In the genomic region with DNA sequence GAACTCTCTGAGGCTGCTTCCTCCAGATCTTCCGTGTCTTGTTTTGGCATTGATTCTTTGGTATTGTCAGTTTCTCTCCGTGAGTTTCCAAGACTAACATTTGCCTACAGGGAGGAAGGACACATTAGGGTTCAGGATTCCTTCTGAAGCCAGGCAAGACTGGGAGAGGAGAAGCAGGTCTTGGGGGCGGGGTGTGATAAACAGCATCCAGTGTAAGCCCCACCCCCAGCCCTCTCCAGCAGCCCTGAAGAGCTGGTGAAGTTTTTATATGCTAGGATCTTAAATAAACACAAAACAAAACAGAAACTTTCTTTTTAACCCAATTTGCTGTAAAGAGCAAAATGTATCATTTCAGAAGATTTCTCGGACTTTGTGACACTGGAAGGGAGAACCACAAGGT, we compare ENCODE assay signal across 21 mouse cellular contexts. TPM values are rescaled to one million over a fixed set of nuclear protein-coding genes. Genes with fewer than 3 reads are reported as not detected.
DNase-seq lines count a peak whose midpoint lies in the region; ATAC-seq and TF ChIP-seq lines count a peak whose summit lies in the region.
"Had no signal": no experiment of that assay in that cellular context is flagged by ENCODE, and none has a peak within 500 bp of the region (broad histone marks: within the 10 kb centered on the region; RNA-seq: fewer than 3 reads in every experiment).

No protein-coding gene starts in this region.

- no peak for TF ChIP-seq CTCF in kidney, postnatal 0 days (IDR thresholded peaks at IDR 0.05; ENCODE audit: low read depth)
- no peak for TF ChIP-seq CTCF in liver, postnatal 0 days (IDR thresholded peaks at IDR 0.05; ENCODE audit: low read depth)

- no peak overlapping the region for H3K4me3 ChIP-seq in kidney, postnatal 0 days (replicated peaks; ENCODE audit: low read depth, low read length)
- H3K4me3 ChIP-seq in kidney, embryonic 16.5 days (ENCODE audit: low read length) = no peak overlapping the region
- H3K4me3 ChIP-seq in lung, embryonic 16.5 days (ENCODE audit: low read length) = no peak overlapping the region
- H3K4me3 ChIP-seq in liver, postnatal 0 days (ENCODE audit: low read depth, low read length) = no peak overlapping the region
- H3K4me3 ChIP-seq: embryonic facial prominence, embryonic 12.5 days; heart, adult 2 months; hindbrain, embryonic 13.5 days; kidney, embryonic 15.5 days; midbrain, embryonic 12.5 days; neural tube, embryonic 13.5 days; stomach, embryonic 15.5 days had no signal

- H3K4me1 ChIP-seq in kidney, postnatal 0 days (replicated peaks; ENCODE audit: insufficient read depth, low read length) = no peaks in the 10 kb centered on the region
- no peaks in the 10 kb centered on the region; the same call in 1 of the 2 replicates for H3K4me1 ChIP-seq in kidney, embryonic 16.5 days (ENCODE audit: insufficient read depth, low read length)
- peaks cover 11% of the 10 kb centered on the region for H3K4me1 ChIP-seq in lung, embryonic 16.5 days (replicated peaks; ENCODE audit: control insufficient read depth, insufficient read depth, low read length)
- H3K4me1 ChIP-seq in liver, postnatal 0 days (ENCODE audit: insufficient read depth) = no peaks in the 10 kb centered on the region; the same call in 1 of the 2 replicates
- H3K4me1 ChIP-seq: hindbrain, embryonic 13.5 days; midbrain, embryonic 12.5 days; neural tube, embryonic 13.5 days; stomach, embryonic 15.5 days had no signal

- WGBS in kidney, postnatal 0 days = 24% methylated on average over 4 of the region's 4 CpGs
- 37% methylated on average over 4 of the region's 4 CpGs for WGBS in kidney, embryonic 16.5 days
- 28% methylated on average over 4 of the region's 4 CpGs for WGBS in lung, embryonic 16.5 days
- 38% methylated on average over 4 of the region's 4 CpGs for WGBS in liver, postnatal 0 days (ENCODE audit: insufficient replicate concordance)

- no peaks in the 10 kb centered on the region for H3K9me3 ChIP-seq in kidney, postnatal 0 days (replicated peaks; ENCODE audit: low read length)
- no peaks in the 10 kb centered on the region for H3K9me3 ChIP-seq in kidney, embryonic 16.5 days (ENCODE audit: low read length)
- no peaks in the 10 kb centered on the region for H3K9me3 ChIP-seq in lung, embryonic 16.5 days (ENCODE audit: control insufficient read depth, low read length)
- H3K9me3 ChIP-seq in liver, postnatal 0 days (ENCODE audit: low read length) = no peaks in the 10 kb centered on the region
- H3K9me3 ChIP-seq: embryonic facial prominence, embryonic 12.5 days; hindbrain, embryonic 13.5 days; kidney, embryonic 15.5 days; midbrain, embryonic 12.5 days; neural tube, embryonic 13.5 days; stomach, embryonic 15.5 days had no signal

- no peak for ATAC-seq in kidney, postnatal 0 days (replicated peaks; ENCODE audit: low FRiP score, low read depth)
- no peak for ATAC-seq in kidney, embryonic 16.5 days (ENCODE audit: low FRiP score, low TSS enrichment)
- ATAC-seq in lung, embryonic 16.5 days (ENCODE audit: low read depth) = no peak; the same call in 1 of the 2 replicates
- ATAC-seq in liver, postnatal 0 days = no peak

- H3K27ac ChIP-seq in kidney, postnatal 0 days = no peak overlapping the region
- H3K27ac ChIP-seq in kidney, embryonic 16.5 days (ENCODE audit: low read length) = no peak overlapping the region
- H3K27ac ChIP-seq in lung, embryonic 16.5 days (ENCODE audit: low read length) = no peak overlapping the region
- H3K27ac ChIP-seq in liver, postnatal 0 days (ENCODE audit: low read depth) = no peak overlapping the region
- H3K27ac ChIP-seq: embryonic facial prominence, embryonic 12.5 days; heart, adult 2 months; hindbrain, embryonic 13.5 days; kidney, embryonic 15.5 days; midbrain, embryonic 12.5 days; neural tube, embryonic 13.5 days; stomach, embryonic 15.5 days had no signal

- peak; percentile 46 for DNase-seq in kidney, postnatal 0 days (ENCODE audit: low spot score)
- DNase-seq in urinary bladder, postnatal 14 days (ENCODE audit: low spot score) = peak; percentile 14
- DNase-seq in urinary bladder, postnatal 4 days (ENCODE audit: low spot score in 2 of 2) = no peak
- DNase-seq in thymus, postnatal 0 days (ENCODE audit: low spot score) = no peak
- DNase-seq in liver, postnatal 0 days = no peak
- DNase-seq: cerebellum, postnatal 10 days; gastrocnemius, postnatal 10 days; heart, adult 2 months; spleen, adult 18-20 months had no signal

- H3K9ac ChIP-seq in kidney, postnatal 0 days (ENCODE audit: low read depth, low read length) = no peak overlapping the region
- H3K9ac ChIP-seq in kidney, embryonic 16.5 days (replicated peaks; ENCODE audit: low read length) = no peak overlapping the region
- no peak overlapping the region for H3K9ac ChIP-seq in lung, embryonic 16.5 days (ENCODE audit: low read length)
- no peak overlapping the region for H3K9ac ChIP-seq in liver, postnatal 0 days (replicated peaks)
- H3K9ac ChIP-seq: embryonic facial prominence, embryonic 12.5 days; hindbrain, embryonic 13.5 days; kidney, embryonic 15.5 days; midbrain, embryonic 12.5 days; neural tube, embryonic 13.5 days; stomach, embryonic 15.5 days had no signal

- TF ChIP-seq EP300 in liver, postnatal 0 days (IDR thresholded peaks at IDR 0.05; ENCODE audit: low read depth) = no peak

- H3K27me3 ChIP-seq in kidney, postnatal 0 days (ENCODE audit: insufficient read depth, low read length) = no peaks in the 10 kb centered on the region
- H3K27me3 ChIP-seq in kidney, embryonic 16.5 days (ENCODE audit: insufficient read depth, low read length) = no peaks in the 10 kb centered on the region
- no peaks in the 10 kb centered on the region for H3K27me3 ChIP-seq in lung, embryonic 16.5 days (ENCODE audit: control insufficient read depth, insufficient read depth, low read depth, low read length)
- no peaks in the 10 kb centered on the region for H3K27me3 ChIP-seq in liver, postnatal 0 days (ENCODE audit: insufficient read depth, low read length)
- H3K27me3 ChIP-seq: embryonic facial prominence, embryonic 12.5 days; hindbrain, embryonic 13.5 days; kidney, embryonic 15.5 days; midbrain, embryonic 12.5 days; neural tube, embryonic 13.5 days; stomach, embryonic 15.5 days had no signal

- H3K4me2 ChIP-seq in kidney, postnatal 0 days (ENCODE audit: low read length) = no peak overlapping the region
- H3K4me2 ChIP-seq in kidney, embryonic 16.5 days (replicated peaks; ENCODE audit: low read depth, low read length) = no peak overlapping the region
- H3K4me2 ChIP-seq in lung, embryonic 16.5 days (ENCODE audit: low read depth, low read length) = 0 out of 2 replicates have a peak overlapping the region, but pooled peaks have one; percentile 23
- no peak overlapping the region for H3K4me2 ChIP-seq in liver, postnatal 0 days (ENCODE audit: low read depth, low read length)
- H3K4me2 ChIP-seq: embryonic facial prominence, embryonic 12.5 days; hindbrain, embryonic 13.5 days; kidney, embryonic 15.5 days; liver, embryonic 11.5 days; midbrain, embryonic 12.5 days; neural tube, embryonic 13.5 days; stomach, embryonic 15.5 days had no signal

- no peaks in the 10 kb centered on the region for H3K36me3 ChIP-seq in kidney, postnatal 0 days (ENCODE audit: insufficient read depth, low read length)
- no peaks in the 10 kb centered on the region for H3K36me3 ChIP-seq in kidney, embryonic 16.5 days (ENCODE audit: insufficient read depth, low read length)
- H3K36me3 ChIP-seq in lung, embryonic 16.5 days (ENCODE audit: control insufficient read depth, insufficient read depth, low read length) = no peaks in the 10 kb centered on the region
- H3K36me3 ChIP-seq in liver, postnatal 0 days (replicated peaks; ENCODE audit: insufficient read depth, low read length) = no peaks in the 10 kb centered on the region
- H3K36me3 ChIP-seq: embryonic facial prominence, embryonic 12.5 days; hindbrain, embryonic 13.5 days; kidney, embryonic 15.5 days; midbrain, embryonic 12.5 days; neural tube, embryonic 13.5 days; stomach, embryonic 15.5 days had no signal

RNA-seq across cellular contexts. Expression of a gene that starts 28.8 kb away (rescaled TPM):
- not detected in 2 replicates for polyA plus RNA-seq in kidney, postnatal 0 days (2015; fragmentation: Nextera tagmentation; extraction: Ambion mirVana)
- polyA plus RNA-seq in kidney, embryonic 16.5 days (2015; fragmentation: Nextera tagmentation; extraction: Ambion mirVana) = not detected in 2 replicates
- 0.31 and 0.41 TPM in 2 replicates for polyA plus RNA-seq in lung, embryonic 16.5 days (2015; fragmentation: Nextera tagmentation; extraction: Ambion mirVana)
- polyA plus RNA-seq in thymus, postnatal 0 days (2015; fragmentation: Nextera tagmentation; extraction: Ambion mirVana) = 0.06 TPM in 1 of 2 replicates, not detected in the other
- not detected in 2 replicates for polyA plus RNA-seq in liver, postnatal 0 days (2015; fragmentation: Nextera tagmentation; extraction: Ambion mirVana)
- polyA plus RNA-seq: C2C12; heart, adult 2 months; heart, postnatal 0 days; hindbrain, embryonic 13.5 days; intestine, embryonic 14.5 days; kidney, embryonic 15.5 days; liver, embryonic 11.5 days; midbrain, embryonic 12.5 days; neural tube, embryonic 13.5 days; stomach, embryonic 15.5 days had no signal

RNA-seq across cellular contexts. Expression of a gene that starts 38.6 kb away (rescaled TPM):
- 85.6 and 91.1 TPM in 2 replicates for polyA plus RNA-seq in kidney, postnatal 0 days (2015; fragmentation: Nextera tagmentation; extraction: Ambion mirVana)
- 121 and 130 TPM in 2 replicates for polyA plus RNA-seq in kidney, embryonic 16.5 days (2015; fragmentation: Nextera tagmentation; extraction: Ambion mirVana)
- 298 and 312 TPM in 2 replicates for polyA plus RNA-seq in lung, embryonic 16.5 days (2015; fragmentation: Nextera tagmentation; extraction: Ambion mirVana)
- polyA plus RNA-seq in thymus, postnatal 0 days (2015; fragmentation: Nextera tagmentation; extraction: Ambion mirVana) = 14.5 and 16.8 TPM in 2 replicates
- polyA plus RNA-seq in liver, postnatal 0 days (2015; fragmentation: Nextera tagmentation; extraction: Ambion mirVana) = 12.1 and 12.9 TPM in 2 replicates

Comparison
In these comparisons a context has a peak if more than half of its experiments do, and no peak if none do; other contexts are left out.
1. DNase-seq: peak in kidney, postnatal 0 days (single experiment) and urinary bladder, postnatal 14 days (single experiment); none in urinary bladder, postnatal 4 days (0 of 2), thymus, postnatal 0 days (single experiment) and liver, postnatal 0 days (single experiment).